Mouse (Mus musculus): ENCODE data around the gene Syne4. TPM values are rescaled to one million over a fixed set of nuclear protein-coding genes. Genes with fewer than 3 reads are reported as not detected.

Syne4 gene
- polyA plus RNA-seq, 1 experiment: 9.1 TPM

DNA sequence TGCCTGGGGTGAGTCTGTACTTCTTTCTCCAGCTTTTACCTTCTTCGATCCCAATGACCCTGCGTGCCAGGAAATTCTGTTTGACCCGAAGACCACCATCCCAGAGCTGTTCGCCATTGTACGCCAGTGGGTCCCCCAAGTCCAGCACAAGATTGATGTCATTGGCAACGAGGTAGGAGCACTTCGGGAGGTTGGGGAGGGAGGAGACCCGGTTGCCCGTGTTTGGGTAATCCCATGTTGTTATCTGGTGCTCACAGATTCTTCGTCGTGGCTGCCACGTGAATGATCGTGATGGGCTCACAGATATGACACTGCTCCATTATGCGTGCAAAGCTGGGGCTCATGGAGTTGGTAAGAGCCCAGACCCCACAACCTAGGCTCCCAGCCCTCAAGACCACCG lies 17.8 kb upstream of the Syne4 start:
- DNase-seq (ENCODE audit: low spot score): no peak

DNA sequence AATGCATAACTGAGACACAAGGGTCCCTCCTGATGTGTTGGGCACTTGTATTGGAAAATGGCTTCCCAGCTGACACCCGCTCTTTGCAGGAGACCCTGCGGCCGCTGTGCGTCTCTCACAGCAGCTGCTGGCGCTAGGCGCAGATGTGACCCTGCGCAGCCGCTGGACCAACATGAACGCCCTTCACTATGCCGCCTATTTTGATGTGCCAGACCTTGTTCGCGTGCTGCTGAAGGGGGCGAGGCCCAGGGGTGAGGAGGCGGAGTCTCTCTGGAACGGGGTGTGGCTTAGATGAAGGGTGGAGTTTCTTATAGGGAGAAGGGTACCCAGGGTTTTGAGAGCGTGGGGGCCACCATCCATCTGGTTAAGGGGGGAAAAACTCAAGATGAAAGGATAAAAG lies 17.3 kb upstream of the Syne4 start:
- DNase-seq (ENCODE audit: low spot score): no peak

DNA sequence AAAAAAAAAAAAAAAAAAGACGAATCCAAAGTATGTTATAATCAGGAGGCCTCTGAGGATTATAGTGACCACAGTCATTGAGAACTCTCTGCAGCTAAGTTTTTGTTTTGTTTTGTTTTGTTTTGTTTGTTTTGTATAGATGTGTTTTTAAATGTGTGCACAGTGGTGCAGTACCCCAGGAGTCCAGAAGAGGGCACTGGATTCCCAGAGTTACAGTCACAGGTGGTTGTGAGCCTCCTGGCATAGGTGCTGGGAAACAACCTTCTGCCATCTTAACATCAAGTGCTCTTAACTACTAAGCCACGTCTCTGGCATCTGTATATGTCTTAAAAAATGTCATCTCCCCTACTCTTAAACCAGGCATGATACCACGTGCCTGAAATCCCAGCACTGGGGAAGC lies 13.7 kb upstream of the Syne4 start:
- DNase-seq (ENCODE audit: low spot score): no peak

DNA sequence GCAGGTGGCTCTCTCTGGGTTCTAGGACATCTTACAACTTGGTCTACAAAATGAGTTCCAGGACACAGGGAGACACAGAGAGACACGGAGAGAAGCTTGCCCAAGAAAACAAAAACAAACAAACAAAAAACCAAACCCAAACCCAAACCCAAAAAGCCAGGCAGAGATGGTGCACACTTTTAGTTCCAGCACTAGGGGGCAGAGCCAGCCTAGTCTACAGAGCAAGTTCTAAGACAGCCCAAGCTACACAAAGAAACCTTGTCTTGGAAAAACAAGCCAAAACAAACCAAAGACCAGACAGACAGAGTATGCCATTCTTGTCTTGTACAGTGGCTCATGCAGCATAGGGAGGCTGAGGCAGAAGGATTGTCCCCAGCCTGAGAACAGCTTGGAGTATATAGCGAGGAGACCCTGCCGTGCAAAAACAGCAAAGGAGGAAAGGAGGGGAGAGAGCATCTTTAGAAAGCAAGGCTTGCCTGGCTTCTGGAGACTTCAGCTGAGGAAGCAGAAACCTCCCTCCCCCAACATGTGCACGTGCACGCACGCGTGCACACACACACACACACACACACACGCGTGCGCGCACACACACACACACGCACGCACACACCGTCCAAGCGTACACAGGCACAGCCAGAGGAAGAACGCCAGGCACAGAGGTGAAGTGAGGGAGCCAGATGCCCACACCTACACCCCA lies 8.4 kb upstream of the Syne4 start:
- DNase-seq (ENCODE audit: low spot score): no peak

DNA sequence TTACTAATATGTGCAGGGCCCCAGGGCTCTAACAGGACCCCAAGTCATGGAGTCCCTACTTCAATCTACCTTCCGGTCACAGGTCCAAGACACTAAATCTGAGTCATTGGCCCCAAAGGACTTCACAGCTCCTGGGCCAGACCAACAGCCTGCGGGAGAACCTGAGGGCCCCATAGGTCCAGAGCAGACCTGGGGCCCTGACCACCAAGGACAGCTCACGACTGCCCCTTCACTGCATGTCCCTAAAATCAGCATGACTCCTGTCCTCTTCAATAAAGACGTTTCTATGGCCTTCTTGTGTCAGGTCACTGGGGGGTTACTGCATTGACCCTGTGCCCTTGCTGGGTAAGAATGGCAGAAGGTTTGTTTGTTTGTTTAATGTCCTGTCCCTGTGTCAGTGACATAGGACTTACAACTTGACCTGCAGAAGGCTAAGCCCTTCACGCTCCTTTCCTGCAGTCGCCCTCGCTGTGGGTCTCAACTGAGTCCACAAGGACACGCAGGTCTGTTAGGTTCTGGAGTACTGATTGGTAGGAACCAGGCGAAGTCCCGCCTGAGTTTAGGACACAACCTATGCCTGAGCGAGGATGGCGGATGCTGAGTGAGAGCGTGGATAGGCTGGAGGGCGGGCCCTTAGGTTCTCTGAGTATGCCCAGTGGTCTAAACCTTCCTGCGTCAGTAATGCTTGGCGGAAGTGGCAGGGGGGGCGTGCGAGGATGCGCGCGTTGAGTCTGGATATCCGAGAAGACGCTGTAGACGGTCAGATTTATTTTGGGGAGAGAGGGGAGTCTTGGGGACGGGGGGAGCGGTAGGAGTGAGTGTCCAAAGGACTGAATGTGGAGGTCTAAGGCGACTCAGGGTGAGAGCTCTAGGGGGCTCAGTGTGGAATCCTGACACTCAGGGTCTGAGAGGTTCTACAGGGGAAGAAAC lies 6.3 kb upstream of the Syne4 start, which contains the start of gene Alkbh6:
Gene Alkbh6 (plus strand): TSS at position 642 of the 930 bp plus-strand sequence.
- DNase-seq (ENCODE audit: low spot score): peak; percentile 70

DNA sequence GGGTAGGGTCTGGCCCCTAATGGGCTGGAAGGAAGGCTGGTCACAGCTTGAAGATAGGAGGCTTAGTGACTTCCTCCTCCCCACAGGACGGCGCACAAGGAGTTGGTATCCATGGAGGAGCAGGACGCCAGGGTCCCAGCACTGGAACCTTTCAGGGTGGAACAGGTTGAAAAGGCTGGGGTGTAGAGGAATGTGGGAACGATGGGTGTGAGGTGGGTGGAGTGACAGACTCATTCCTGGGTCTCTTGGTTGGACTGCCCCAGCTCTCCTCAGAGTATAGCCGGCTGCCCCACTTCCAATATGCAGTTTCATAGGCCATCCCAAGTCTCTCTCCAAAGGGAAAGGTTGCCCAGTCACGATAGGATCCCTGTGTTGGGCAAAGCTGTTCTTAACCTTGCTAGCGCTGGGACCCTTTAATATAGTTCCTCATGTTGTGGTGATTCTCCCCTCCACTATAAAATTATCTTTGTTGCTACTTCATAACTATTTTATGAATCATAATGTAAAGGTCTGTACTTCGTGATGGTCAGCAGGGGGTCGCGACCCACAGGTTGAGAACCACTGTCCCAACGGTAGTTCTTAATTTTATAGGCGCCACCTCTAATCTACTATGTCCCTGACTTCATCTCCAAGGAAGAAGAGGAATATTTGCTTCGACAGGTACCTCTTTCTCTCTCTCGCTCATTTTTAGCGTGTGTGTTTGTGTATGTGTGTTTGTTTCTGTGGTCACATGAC lies 5.0 kb upstream of the Syne4 start:
- no peak for DNase-seq (ENCODE audit: low spot score)

DNA sequence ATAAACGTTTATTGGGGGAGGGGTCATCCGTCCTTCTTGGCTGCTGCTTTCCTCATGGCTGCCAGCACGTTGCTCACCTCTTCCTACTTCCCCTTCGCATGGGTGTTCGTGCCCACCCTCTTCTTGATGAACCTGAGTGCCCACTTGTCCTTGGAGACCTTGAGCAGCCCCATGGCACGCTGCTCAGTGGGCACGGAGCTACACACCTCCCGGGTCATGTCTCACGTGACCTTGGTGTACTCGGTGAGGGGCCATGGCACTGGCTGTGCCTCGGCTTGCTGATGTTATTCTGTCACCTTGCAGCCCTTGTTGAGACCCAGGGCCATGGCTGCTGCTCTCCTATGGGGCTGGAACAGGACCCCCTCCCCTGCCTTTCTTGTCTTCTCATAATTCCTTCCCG lies 4.5 kb upstream of the Syne4 start:
- DNase-seq (ENCODE audit: low spot score): no peak

DNA sequence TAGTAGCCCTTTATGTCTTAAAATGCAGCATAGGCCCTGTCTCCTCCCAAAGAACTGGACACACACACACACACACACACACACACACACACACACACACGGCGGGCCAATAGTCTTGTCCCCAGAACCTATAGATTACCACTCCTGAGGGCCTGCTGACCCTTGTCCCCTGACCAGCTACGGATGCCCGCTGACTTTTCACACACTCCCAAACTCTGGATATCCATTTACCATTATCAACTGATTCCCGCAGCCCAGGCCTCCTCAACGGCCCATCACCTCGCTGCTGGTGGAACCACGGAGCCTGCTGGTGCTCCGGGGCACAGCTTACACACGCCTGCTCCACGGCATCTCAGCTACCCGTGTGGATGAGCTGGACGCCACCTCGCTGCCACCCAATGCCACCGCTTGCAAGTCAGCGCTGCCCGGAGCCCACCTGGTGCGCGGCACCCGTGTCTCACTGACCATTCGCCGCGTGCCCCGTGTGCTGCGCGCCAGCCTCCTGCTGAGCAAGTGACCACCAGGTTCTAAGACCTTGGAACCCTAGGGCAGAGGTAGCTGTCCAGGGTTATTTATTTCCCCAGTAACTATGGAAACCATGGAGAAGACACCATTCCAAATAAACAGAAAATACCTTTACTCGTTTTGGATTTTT lies 814 bp upstream of the Syne4 start:
- no peak for DNase-seq (ENCODE audit: low spot score)

DNA sequence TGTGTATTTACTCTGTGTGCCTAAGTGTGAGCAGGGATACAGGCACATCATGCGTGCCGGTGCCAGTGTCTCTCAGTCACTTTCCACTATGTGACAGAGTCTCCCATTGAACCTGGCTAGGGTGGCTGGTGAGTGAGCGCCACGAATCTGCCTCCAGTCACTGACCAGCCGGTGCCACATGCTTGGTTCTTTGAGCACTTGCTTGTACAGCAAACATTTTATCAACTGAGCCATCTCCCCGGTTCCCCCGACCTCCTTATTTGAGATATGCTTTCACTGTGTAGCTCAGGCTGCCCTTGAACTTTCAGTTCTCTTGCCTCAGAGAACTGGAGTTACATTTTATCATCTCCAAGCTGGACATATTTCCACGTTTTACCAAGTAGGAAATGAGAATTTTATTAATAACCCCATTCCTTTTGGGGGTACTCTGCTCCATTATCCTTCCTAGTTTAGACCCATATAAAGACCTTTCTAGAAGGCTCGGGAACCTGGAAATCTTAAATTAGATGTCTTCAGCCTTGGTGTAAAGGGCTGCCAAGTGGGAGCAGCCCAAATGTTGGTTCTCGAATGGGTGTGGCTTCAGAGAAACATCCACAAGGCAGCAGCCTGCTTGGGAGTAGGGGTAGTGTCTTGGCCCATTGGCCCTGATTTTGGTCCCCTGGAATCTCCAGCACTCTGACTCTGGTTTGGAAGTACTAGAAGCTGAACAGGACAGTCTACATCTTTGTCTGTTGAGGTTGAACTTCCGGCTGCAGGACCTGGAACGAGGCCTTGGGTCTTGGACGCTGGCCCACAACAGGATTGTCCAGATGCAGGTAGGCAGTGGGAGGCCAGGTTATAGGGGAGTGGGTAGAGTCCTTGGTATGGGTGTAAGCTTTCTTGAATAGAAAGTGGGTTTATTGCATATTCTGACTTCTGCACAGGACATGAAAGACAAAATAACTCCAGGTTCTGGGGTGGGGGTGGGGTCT lies 1.2 kb downstream of the Syne4 start:
- no peak for DNase-seq (ENCODE audit: low spot score)

DNA sequence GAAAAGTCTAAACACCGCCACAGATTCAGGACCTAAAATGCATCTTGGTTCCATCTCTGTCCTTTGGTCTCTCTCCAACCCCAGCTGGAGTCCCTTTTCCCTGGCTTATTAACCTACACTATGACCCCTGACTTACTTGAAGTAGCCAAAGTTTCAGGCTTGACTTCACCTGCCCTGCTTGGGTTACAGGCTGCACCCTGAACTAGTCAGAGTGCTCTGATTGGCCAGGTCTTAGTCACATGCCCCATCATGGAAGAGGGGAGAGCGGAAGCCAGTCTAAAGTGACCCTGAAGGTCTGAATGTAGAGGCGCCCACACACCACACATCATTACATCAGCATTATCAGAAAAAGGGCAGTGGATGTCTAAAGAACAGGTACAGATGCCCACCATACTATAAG lies 3.5 kb downstream of the Syne4 start:
- no peak for DNase-seq (ENCODE audit: low spot score)

DNA sequence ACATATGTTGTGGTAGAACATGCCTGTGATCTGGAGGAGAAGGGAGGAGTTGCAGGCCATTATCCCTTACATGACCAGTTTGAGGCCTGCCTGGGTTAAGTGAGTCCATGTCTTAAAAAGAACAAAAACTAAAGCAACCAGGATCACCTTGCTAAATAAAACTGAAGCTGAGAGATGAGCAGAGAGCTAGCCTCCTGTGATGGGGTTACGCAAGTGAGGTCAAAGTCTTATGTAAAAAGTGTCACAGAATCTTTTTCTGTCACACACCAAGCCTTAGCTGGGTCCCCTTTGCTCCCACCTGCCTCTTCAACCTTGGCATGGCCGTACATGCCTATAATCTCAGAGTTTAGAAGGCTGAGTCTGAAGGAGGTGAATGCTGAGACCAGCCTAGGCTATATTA lies 6.3 kb downstream of the Syne4 start:
- no peak for DNase-seq (ENCODE audit: low spot score)

DNA sequence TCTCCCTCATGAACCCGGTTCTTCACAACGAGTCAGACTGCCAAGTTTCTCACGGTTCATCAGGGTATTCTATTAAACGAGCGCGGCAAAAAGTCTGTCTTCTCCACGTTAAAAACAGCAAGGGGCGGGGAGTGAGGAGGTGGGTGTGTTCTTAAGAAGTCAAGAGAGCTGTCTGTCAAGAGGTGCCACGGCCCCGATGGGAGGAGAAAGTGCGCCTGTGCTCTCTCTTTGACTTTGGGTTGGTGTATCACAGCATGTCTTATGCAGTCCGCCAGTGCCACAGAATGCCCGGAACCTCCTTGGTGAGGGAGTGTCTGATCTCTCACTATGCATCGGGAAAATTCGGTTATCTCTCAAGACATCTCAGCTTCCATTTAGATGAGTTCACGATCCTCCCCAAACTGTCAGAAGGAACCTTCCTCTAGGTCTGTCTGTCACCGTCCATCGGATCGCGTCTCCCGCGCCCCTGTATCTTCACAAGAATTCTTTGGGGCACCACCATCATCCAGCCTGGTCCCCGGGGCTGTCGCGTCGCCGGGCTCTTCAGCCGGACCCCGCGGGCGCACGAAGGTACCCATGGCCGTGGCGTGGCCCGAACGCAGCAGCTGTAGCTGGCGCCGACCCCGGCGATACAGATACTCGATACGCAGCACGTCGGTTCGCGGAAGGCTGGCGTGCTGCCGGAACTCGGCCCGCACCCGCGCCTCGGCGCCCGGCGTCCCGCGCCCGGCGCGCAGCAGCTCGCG lies 7.1 kb downstream of the Syne4 start, which contains the start of gene E130208F15Rik:
Gene E130208F15Rik (plus strand): TSS at position 202 of the 746 bp plus-strand sequence.
- DNase-seq (ENCODE audit: low spot score): no peak

DNA sequence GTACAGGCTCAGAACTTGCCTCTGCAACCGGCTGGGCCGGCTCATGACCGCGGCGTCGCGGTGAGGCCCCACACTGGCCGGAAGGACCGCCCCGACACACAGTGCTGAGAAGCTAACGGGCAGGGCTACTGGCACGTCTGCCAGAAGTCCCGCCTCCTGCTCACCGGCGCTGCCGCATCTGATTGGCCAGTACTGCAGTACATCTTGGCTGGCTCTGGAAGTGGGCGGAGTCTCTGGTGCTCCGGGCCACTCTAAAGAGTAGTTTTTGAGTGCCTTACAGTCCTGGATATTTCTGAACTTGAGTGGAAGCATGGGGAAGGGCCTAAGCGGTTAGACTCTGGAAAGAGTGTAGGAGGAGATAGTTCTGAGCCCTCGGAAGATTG lies 7.7 kb downstream of the Syne4 start:
- DNase-seq (ENCODE audit: low spot score): peak; percentile 94

DNA sequence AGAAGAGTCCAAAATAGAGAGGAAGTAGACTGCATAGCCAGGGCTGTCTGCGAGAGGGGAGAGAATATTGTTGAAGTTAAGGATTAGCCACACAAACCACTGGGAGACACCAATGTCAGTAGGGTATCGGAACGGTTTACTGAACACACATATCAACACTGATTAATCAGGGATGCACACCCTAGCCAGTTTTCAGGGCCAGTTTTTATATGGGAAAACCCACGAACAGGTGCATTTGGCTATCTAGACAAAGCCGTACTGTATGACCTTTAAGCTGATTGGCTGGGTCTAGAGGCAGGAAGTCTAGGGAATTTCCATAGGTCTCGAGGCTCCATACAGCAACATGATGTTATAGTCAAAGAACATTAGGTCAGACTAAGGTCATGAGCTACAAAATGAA lies 8.3 kb downstream of the Syne4 start:
- no peak for DNase-seq (ENCODE audit: low spot score)

DNA sequence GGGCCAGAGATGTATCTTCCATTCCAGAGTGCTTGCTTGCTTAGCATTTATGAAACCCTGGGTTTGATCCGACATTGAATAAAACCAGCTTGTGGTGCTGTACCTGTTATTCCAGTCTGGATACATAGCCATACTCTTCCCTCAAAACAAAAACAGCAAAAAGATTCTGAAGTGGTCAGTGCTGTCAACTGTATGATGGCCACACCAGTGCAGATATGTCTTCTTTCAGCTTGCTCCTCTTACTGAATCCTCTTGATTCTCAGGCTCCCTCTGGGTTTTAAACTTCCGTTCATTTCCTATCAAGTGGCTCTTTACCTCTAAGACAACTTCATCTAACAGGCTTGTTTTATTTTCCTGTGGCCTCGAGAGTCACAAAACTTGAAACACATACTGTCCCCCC lies 9.2 kb downstream of the Syne4 start, which contains the start of gene Sdhaf1:
Gene Sdhaf1 (minus strand): TSS at position 101 of the 400 bp plus-strand sequence.
- no peak for DNase-seq (ENCODE audit: low spot score)

DNA sequence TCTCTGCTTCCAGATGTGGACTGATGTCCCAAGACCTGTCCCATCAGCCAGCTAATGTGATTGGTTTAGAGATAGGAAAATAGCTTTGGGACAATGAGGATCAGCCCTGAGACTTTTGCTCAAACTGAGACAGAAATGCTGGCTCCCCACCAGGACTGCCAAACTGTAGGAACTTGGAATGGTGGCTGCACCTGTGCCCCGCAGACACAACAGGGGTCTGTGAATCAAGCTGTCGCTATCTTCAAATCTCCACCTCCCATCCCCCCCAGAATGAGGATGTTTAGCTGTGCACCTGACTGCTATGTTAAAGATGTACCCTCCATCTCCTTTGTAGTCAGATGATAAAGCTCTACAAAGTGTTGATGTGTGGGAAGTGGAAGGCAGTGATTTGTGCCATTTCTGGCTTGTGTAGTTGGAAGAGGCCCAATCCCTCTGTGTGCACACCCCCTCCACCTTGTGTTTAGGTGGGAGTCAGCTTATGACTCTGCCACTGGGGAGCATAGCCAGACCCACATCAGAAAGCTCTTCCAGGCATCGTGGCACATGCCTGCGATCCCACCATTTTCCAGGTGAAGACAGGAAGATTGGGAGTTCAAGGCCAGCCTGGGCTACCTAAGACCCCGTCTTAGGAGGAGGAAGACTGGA lies 9.8 kb downstream of the Syne4 start:
- no peak for DNase-seq (ENCODE audit: low spot score)

DNA sequence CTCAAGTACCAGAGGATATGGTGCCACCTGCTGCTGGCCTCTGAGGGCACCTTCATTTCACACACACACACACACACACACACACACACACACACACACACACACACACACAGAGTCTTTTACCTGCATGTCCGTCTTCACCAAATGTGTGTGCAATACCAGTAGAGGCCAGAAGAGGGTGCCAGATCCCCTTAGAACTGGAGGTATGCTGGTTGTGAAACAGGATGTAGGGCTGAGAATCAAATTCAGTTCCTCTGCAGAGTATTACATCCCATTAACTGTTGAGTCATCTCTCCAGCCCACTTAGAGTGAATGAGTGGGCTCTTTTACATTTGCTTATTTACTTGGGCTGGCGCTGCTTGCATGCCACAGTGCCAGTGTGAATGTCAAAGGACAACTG lies 10.8 kb downstream of the Syne4 start:
- no peak for DNase-seq (ENCODE audit: low spot score)

DNA sequence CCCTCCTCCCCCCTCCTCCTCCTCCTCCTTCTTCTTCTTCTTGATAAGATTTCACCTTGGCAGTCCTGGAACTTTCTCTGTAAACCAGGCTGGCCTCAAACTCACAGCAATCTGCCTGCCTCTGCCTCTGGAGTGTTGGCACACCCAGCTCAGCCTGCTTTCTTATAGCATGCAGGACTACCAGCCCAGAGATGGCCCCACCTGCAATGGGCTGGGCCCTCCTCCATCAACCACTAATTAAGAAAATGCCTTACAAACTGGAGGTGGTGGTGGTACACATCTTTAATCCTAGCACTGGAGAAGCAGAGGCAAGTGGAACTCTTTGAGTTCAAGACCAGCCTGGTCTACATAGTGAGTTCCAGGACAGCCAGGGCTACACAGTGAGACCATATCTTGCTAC lies 11.8 kb downstream of the Syne4 start:
- DNase-seq (ENCODE audit: low spot score): no peak

DNA sequence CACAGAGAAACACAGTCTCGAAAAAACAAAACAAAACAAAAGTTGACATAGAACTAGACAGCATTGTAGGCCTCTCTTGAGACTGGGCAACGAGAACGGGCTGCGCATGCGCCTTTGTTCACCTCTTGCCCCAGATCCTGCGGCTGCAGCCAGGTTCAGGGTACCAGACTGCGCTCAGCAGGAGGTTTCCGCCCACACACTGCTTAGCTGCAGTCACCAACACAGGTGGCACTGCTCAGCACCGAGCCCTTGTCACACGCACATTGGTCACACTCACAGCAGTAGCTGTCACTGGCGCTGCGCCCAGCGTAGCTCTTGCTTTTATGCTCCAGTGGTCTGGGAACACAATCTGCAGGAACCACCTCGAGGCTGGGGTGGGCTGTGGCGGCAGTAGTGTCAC lies 12.5 kb downstream of the Syne4 start:
- DNase-seq (ENCODE audit: low spot score): no peak
